ENCODE assay signal across 9 mouse cellular contexts in the genomic region with DNA sequence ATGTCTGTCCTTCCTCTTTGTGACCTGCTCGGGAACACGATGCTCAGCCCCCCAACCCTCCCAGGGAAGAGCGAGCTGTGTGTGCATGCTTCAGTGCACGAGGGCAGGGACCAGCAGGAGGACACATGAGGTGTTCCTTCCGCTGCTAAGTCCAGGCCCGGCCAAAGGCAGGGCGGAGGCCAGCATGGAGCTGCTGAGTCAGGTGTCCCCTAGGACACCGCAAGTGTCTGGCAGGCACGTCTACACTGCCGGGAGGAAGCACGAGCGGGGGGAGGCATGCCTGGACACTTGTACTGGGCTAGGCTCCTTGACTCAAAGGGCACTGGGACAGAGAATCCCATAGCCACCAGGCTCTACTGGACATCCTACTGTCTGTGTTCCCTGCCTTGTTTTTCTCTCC. TPM values are rescaled to one million over a fixed set of nuclear protein-coding genes. Genes with fewer than 3 reads are reported as not detected.
DNase-seq lines count a peak whose midpoint lies in the region; ATAC-seq and TF ChIP-seq lines count a peak whose summit lies in the region.
"Had no signal": no experiment of that assay in that cellular context is flagged by ENCODE, and none has a peak within 500 bp of the region (broad histone marks: within the 10 kb centered on the region; RNA-seq: fewer than 3 reads in every experiment).

No protein-coding gene starts in this region.

- no peaks in the 10 kb centered on the region for H3K36me3 ChIP-seq in E14TG2a.4 (ENCODE audit: insufficient read depth, low read length)
- H3K36me3 ChIP-seq in forebrain, embryonic 16.5 days (ENCODE audit: control insufficient read depth, insufficient read depth), result no peaks in the 10 kb centered on the region
- no peaks in the 10 kb centered on the region for H3K36me3 ChIP-seq in thymus, adult 2 months (ENCODE audit: control insufficient read depth, insufficient read depth, low read length)

- 83% methylated on average over 12 of the region's 12 CpGs for WGBS in forebrain, embryonic 16.5 days
- WGBS in thymus, adult 2 months, result 96% methylated on average over 12 of the region's 12 CpGs

- H3K4me3 ChIP-seq in E14TG2a.4 (replicated peaks; ENCODE audit: low read length), result 0 out of 2 replicates have a peak overlapping the region, but pooled peaks have one; percentile 13
- H3K4me3 ChIP-seq in forebrain, embryonic 16.5 days (replicated peaks; ENCODE audit: low read length), result no peak overlapping the region
- no peak overlapping the region for H3K4me3 ChIP-seq in thymus, adult 2 months (ENCODE audit: control insufficient read depth, insufficient read depth, low read length)

- no peaks in the 10 kb centered on the region for H3K27me3 ChIP-seq in E14TG2a.4 (ENCODE audit: insufficient read depth, low read length)
- no peaks in the 10 kb centered on the region for H3K27me3 ChIP-seq in forebrain, embryonic 16.5 days (replicated peaks; ENCODE audit: control insufficient read depth, insufficient read depth, low read length)
- H3K27me3 ChIP-seq in thymus, adult 2 months (ENCODE audit: control insufficient read depth, insufficient read depth, low read length), result no peaks in the 10 kb centered on the region; the same call in 1 of the 2 replicates

- H3K9me3 ChIP-seq in E14TG2a.4 (ENCODE audit: low read length), result peaks cover 16% of the 10 kb centered on the region
- H3K9me3 ChIP-seq in forebrain, embryonic 16.5 days (ENCODE audit: control insufficient read depth, low read length), result no peaks in the 10 kb centered on the region

- no peak overlapping the region for H3K9ac ChIP-seq in forebrain, embryonic 16.5 days (replicated peaks; ENCODE audit: low read depth, low read length)

- TF ChIP-seq CTCF in E14TG2a.4 (conservative IDR thresholded peaks at IDR 0.05; ENCODE audit: low read length), result no peak
- TF ChIP-seq CTCF in thymus, adult 2 months (IDR thresholded peaks at IDR 0.05; ENCODE audit: borderline replicate concordance, control insufficient read depth, extremely low read depth, insufficient read depth, low read length, poor library complexity), result no peak

- no peak for TF ChIP-seq POLR2A in thymus, adult 2 months (IDR thresholded peaks at IDR 0.05; ENCODE audit: control insufficient read depth, extremely low read depth, insufficient read depth, low read length, poor library complexity)

- H3K4me1 ChIP-seq in E14TG2a.4 (replicated peaks; ENCODE audit: low read depth, low read length), result peaks cover 6% of the 10 kb centered on the region; the same call in 1 of the 2 replicates
- no peaks in the 10 kb centered on the region for H3K4me1 ChIP-seq in forebrain, embryonic 16.5 days (replicated peaks; ENCODE audit: control insufficient read depth, insufficient read depth, low read length)
- no peaks in the 10 kb centered on the region for H3K4me1 ChIP-seq in thymus, adult 2 months (replicated peaks; ENCODE audit: control insufficient read depth, insufficient read depth, low read length)

- H3K27ac ChIP-seq in forebrain, embryonic 16.5 days (ENCODE audit: low read length), result no peak overlapping the region
- no peak overlapping the region for H3K27ac ChIP-seq in thymus, adult 2 months (ENCODE audit: control insufficient read depth, insufficient read depth, low read length)

- DNase-seq in gastrocnemius, adult 18-20 months (ENCODE audit: low spot score), result peak; percentile 88
- DNase-seq in gastrocnemius, postnatal 4 days (ENCODE audit: low spot score in 2 of 2), result no peak
- DNase-seq in gastrocnemius, adult 8-10 months (ENCODE audit: low spot score in 2 of 2), result peak; percentile 63 to 81
- DNase-seq in kidney, adult 18-20 months, result peak; percentile 69
- no peak for DNase-seq in spleen, postnatal 36 days (ENCODE audit: low spot score in 2 of 2)
- DNase-seq in thymus, adult 2 months, result no peak
- DNase-seq: right cerebral cortex, postnatal 14 days had no signal

- ATAC-seq in forebrain, embryonic 16.5 days, result no peak

- no peak overlapping the region for H3K4me2 ChIP-seq in forebrain, embryonic 16.5 days (ENCODE audit: low read length)

RNA-seq across cellular contexts. Expression of a gene that starts 2.6 kb away (rescaled TPM):
- 10 to 100 TPM; 10.7 to 17.4 TPM for total RNA-seq in gastrocnemius, adult 18-20 months (2021)
- total RNA-seq in gastrocnemius, postnatal 4 days (2021), result 10 to 100 TPM; 11.5 to 14.1 TPM
- 10 to 100 TPM in 1 of 4 experiments, 1 to 10 TPM in 3; 3.5 to 31.5 (median 5.1) TPM for total RNA-seq in gastrocnemius, adult 8-10 months (2022)
- 7.0 and 9.9 TPM in 2 replicates for polyA plus RNA-seq in forebrain, embryonic 16.5 days (2015; fragmentation: Nextera tagmentation; extraction: Ambion mirVana)
- polyA plus RNA-seq in thymus, adult 2 months (2012; rRNA removed), result 5.9 and 6.5 TPM in 2 replicates

RNA-seq across cellular contexts. Expression of a gene that starts 19.0 kb away (rescaled TPM):
- 1 to 10 TPM; 6.7 to 7.2 TPM for total RNA-seq in gastrocnemius, adult 18-20 months (2021)
- 10 to 100 TPM; 29.6 to 30.9 TPM for total RNA-seq in gastrocnemius, postnatal 4 days (2021)
- 1 to 10 TPM; 5.9 to 7.9 (median 7.2) TPM for total RNA-seq in gastrocnemius, adult 8-10 months (2022)
- polyA plus RNA-seq in forebrain, embryonic 16.5 days (2015; fragmentation: Nextera tagmentation; extraction: Ambion mirVana), result 202 and 234 TPM in 2 replicates
- 42.6 and 50.1 TPM in 2 replicates for polyA plus RNA-seq in thymus, adult 2 months (2012; rRNA removed)

RNA-seq across cellular contexts. Expression of a gene that starts 26.0 kb away (rescaled TPM):
- total RNA-seq in gastrocnemius, adult 18-20 months (2021), result 1 to 10 TPM; 1.4 to 1.8 TPM
- 10 to 100 TPM; 14.5 to 14.7 TPM for total RNA-seq in gastrocnemius, postnatal 4 days (2021)
- 1 to 10 TPM; 1.1 to 1.7 (median 1.1) TPM for total RNA-seq in gastrocnemius, adult 8-10 months (2022)
- 7.9 and 8.5 TPM in 2 replicates for polyA plus RNA-seq in forebrain, embryonic 16.5 days (2015; fragmentation: Nextera tagmentation; extraction: Ambion mirVana)
- 10.5 and 14.2 TPM in 2 replicates for polyA plus RNA-seq in thymus, adult 2 months (2012; rRNA removed)

Comparison
In these comparisons a context has a peak if more than half of its experiments do, and no peak if none do; other contexts are left out.
1. DNase-seq: peak in gastrocnemius, adult 18-20 months (single experiment), gastrocnemius, adult 8-10 months (2 of 2) and kidney, adult 18-20 months (single experiment); none in gastrocnemius, postnatal 4 days (0 of 2), spleen, postnatal 36 days (0 of 2) and thymus, adult 2 months (single experiment).
2. RNA of a gene that starts 26.0 kb away (total RNA-seq): 14.5 to 14.7 TPM in gastrocnemius, postnatal 4 days; 1.4 to 1.8 TPM in gastrocnemius, adult 18-20 months and 1.1 to 1.7 TPM in gastrocnemius, adult 8-10 months; every median in the first group is over 4 times any median in the second.